Mouse (Mus musculus) kidney, adult 9 months (tissue): ENCODE measurements around the gene Aldh4a1.
A peak's percentile ranks its signal among the peaks of the same experiment; 100 is the strongest.

Source experiments
- DNase-seq: peaks from one replicate; pipeline ENCODE4 v3.0.0; 2022

Aldh4a1 gene

GRCm38 (mm10) chr4:139624706-139625105 is 2.0 kb downstream of the Aldh4a1 start:
- peak; percentile 88 for DNase-seq

DNA sequence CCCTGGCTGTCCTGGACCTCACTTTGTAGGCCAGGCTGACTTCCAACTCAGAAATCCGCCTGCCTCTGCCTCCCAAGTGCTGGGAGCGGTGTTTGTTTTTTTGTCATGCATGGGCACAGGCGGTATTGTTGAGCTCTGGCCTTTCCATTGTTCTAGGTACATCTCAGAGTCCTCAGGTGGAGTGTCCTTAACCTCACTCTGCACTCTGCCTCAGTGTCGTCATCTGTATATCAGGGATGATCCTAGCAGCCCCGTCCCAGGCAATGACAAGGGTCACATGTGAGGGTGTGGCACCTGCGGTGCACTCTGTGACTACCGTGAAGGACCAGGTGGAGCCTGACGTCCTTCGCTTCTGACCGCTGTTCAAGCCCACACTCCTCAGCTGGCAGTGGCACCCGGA is 4.7 kb downstream of the Aldh4a1 start:
- no peak for DNase-seq

DNA sequence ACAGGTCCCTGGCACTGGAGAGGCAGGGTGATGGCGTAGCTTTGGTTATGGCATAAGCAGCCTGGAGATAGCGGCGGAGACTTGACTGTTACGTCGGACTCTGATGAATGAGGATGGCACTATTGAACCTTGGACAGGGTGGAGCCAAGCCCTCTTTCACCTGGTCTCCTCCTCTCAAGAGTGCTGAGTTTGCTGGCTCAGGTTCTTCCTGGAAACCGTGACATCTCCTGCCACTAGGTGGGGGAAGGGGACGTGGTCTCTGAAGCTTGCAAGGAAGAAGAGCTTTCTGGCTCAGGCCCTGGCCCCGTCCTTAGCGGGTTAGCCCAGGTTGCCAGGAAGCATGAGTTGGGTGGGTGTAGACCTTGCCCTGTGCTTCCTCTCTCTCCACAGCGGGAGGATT is 7.5 kb downstream of the Aldh4a1 start:
- peak; percentile 93 for DNase-seq

GRCm38 (mm10) chr4:139631141-139631540 is 8.5 kb downstream of the Aldh4a1 start:
- DNase-seq = peak; percentile 68

GRCm38 (mm10) chr4:139631569-139632253 is 9.0 kb downstream of the Aldh4a1 start:
- DNase-seq = peak; percentile 50

- DNase-seq = peak; percentile 68
Observed at GRCm38 (mm10) chr4:139632254-139632580, 9.6 kb downstream of the Aldh4a1 start.

DNA sequence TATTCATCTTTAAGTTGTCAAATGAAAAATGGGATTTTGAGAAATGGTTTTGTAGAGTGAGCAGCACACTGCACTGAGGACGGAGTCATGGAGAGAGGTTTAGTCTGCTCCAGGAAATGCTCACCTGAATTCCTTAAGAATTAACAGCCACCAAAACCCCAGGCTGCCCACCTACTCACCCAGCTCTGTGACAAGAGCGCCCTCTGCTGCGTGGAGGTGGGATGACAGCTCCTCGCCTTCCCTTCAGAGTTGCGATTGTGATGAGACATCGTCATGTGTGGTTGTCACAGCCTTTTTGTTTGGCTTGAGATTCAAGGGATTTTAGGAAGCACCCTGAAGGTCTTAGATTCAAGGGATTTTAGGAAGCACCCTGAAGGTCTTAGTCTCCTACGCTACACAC is 13.7 kb downstream of the Aldh4a1 start:
- DNase-seq = peak; percentile 64

- DNase-seq = no peak
Observed at GRCm38 (mm10) chr4:139637847-139638246, 15.2 kb downstream of the Aldh4a1 start.

DNA sequence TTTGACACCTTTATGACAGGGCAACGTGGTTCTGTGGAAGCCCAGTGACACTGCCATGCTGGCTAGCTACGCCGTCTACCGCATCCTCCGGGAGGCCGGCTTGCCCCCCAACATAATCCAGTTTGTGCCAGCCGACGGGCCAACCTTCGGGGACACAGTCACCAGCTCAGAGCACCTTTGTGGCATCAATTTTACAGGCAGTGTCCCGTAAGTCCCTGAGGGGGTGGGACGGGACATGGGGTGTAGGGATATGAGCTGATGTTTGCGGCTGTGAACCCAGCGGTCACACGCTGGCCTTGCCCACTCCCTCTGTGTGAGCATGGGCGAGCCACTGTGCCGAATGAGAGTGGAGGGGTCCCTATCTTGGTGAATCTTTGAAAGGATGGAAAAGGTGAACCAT is 15.7 kb downstream of the Aldh4a1 start:
- no peak for DNase-seq

DNA sequence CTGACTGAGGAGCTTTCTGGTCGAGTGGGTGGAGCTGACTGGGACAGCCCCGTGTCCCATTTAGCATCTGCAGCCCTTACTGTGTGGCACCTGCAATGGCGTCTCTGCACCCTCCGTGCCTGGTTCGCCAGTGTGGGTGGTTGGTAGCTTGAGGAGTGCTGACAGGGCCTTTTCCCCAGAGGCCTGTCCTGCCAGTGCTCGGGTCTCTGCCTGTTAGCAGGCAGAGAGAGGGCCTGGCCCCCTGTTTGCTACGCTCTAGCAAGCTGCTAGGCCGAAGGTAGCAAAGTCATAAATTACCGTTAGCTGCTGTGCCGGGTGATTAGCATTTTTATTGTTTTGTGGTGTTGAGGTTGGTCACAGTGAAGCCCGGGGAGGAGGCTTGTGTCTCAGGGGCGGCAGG is 17.1 kb downstream of the Aldh4a1 start:
- DNase-seq = peak; percentile 41

- no peak for DNase-seq
Observed at GRCm38 (mm10) chr4:139640333-139640732, 17.7 kb downstream of the Aldh4a1 start.

DNA sequence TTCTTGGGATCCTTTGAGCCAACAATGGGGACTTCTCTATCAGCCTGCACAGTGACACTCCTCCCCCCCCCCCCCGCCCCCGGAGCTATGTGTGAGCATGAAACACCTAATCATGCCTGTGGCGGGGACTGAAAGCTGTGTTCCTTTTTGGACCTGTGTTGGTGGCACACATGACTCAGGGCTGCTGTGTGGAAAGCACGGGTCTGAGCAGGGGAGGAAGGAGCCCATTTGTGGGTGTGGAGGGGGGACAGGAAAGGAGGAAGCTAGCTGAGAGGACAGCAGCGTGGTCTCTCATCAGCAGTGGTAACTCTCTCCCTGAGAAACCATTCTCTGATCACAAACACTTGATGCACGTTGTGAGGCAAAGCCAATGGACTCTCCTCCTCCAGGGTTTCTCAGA is 18.1 kb downstream of the Aldh4a1 start:
- DNase-seq = no peak

DNA sequence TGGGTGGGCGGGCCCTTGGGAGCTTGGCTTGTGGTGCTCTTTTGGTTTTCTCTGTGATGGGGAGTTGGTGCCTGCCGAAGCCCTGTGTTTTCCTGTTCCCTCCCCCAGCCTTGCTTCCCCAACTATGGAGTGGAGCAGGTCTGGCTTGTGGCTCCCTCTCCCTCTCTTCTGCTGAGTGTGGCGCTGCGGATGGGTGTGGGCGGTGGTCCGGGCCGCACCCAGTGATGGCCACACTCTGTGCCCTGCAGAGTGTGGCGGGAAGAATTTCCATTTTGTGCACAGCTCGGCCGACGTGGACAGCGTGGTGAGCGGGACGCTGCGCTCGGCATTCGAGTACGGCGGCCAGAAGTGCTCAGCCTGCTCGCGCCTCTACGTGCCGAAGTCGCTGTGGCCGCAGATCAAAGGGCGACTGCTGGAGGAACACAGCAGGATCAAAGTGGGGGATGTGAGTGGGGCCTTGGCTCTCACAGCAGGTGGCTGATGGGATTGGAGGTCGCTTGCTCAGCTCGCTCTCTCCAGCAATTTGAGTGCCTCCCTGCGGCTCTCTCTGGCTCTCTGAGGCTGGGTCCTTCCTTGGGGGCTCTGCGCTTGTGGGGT is 19.3 kb downstream of the Aldh4a1 start:
- no peak for DNase-seq

- DNase-seq = peak; percentile 77
Observed at GRCm38 (mm10) chr4:139643972-139644371, 21.3 kb downstream of the Aldh4a1 start.

- DNase-seq = no peak
Observed at GRCm38 (mm10) chr4:139646916-139647315, 24.2 kb downstream of the Aldh4a1 start.

GRCm38 (mm10) chr4:139650086-139650743 is 27.5 kb downstream of the Aldh4a1 start:
- DNase-seq = no peak

GRCm38 (mm10) chr4:139650907-139651306 is 28.2 kb downstream of the Aldh4a1 start:
- no peak for DNase-seq

DNA sequence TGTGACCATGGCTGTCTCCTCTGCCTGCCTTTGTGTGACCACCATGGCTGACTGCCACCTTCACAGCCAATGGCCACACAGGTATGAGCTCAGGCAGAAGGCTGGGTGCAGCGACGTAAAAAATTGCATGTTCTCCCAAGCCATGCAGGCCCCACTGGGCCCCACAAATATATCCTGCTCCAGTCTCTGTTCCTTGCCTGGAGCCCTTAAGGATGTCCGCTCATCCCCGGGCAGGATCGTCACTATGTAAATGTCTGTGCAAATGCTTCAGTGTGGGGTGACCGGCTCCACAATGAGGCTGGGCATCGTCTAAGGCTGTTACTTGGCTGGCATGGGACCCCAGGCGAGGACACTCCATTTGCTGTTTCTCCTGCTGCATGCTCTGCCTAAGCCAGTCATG is 30.6 kb downstream of the Aldh4a1 start, which contains the start of gene Tas1r2:
Gene Tas1r2, plus strand, starts transcription at position 301 of the 400 bp plus-strand sequence.
- no peak for DNase-seq

- DNase-seq = no peak
Observed at GRCm38 (mm10) chr4:139661897-139662296, 39.2 kb downstream of the Aldh4a1 start.

GRCm38 (mm10) chr4:139667632-139668031 is 45.0 kb downstream of the Aldh4a1 start:
- DNase-seq = peak; percentile 67

DNA sequence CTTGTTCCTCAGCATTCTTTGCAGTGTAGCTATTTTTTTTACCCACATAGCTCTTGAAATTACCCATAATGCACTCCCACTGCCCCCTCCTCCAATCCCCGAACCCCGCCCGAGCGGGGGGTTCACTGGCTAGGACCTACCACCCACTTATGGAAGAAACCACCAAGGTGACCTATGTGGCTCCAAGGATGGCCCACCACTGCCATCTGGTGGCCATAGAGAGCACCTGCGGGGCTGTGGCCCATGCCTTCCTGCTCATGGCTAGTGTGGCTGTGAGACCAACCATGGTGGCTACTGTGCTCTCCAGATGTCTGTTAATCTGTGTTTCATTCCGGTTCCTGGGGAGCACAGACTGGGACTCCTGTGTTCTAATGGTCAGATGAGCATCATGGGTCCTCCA is 47.2 kb downstream of the Aldh4a1 start:
- peak; percentile 71 for DNase-seq

DNA sequence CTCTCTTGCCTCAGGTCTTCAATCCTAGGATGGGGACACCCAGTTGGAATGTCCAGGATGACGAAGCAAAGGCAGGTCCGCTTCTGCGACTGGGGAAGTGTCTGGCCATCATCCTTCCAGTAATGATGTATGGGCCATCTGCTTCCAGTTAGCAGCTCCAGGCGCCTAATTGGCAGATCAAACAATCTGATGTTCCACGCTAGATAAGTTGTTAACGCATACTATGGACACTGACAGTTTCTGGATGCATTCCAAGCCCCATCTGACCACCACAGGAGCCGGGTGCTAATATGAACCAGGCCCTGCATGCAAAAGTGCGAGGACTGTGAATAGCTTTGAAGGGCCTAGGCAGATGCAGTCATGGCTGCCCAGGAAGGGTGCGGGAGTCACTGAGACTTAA is 53.0 kb downstream of the Aldh4a1 start:
- no peak for DNase-seq

- DNase-seq = peak; percentile 83
Observed at GRCm38 (mm10) chr4:139683728-139684638, 61.3 kb downstream of the Aldh4a1 start.
